Mouse (Mus musculus) brain, embryonic 14.5 days (tissue): ENCODE data around the gene Ltbp3. TPM values are rescaled to one million over a fixed set of nuclear protein-coding genes. Genes with fewer than 3 reads are reported as not detected.
A peak's percentile ranks its signal among the peaks of the same experiment; 100 is the strongest.

Source experiments
- DNase-seq: peaks from one replicate; pipeline ENCODE4 v3.0.0-alpha.2; 2011; ENCODE audit warnings: low read depth
- CTCF ChIP-seq: fragments of 200-500 bp; IDR thresholded peaks from 2 replicates; pipeline ENCODE4 v1.5.1; 2012; ENCODE audit warnings: inconsistent platforms, mild to moderate bottlenecking, moderate library complexity, borderline replicate concordance; ENCODE audit not compliant: insufficient read depth, insufficient read length; ENCODE audit errors: extremely low read depth
- POLR2A ChIP-seq: fragments of 200-500 bp; IDR thresholded peaks from 2 replicates; pipeline ENCODE4 v1.6.1; 2012; ENCODE audit warnings: mild to moderate bottlenecking, inconsistent platforms, borderline replicate concordance; ENCODE audit not compliant: poor library complexity, insufficient read depth, insufficient read length, severe bottlenecking; ENCODE audit errors: extremely low read depth
- polyA plus RNA-seq: library from polyadenylated mRNA; depleted of rRNA; stranded (reverse); fragments of >200 nt; gene quantifications from 2 replicates; pipeline ENCODE4 v1.2.3, GENCODE M21; 2012

Gene Ltbp3
- polyA plus RNA-seq, 1 experiment = 52.1 TPM

GRCm38 (mm10) chr19:5741641-5742240 is 1.0 kb downstream of the Ltbp3 start:
- DNase-seq = peak; percentile 90
- TF ChIP-seq POLR2A = peak; percentile 68
- no peak for TF ChIP-seq CTCF

- peak; percentile 39 for DNase-seq
These were observed 1.5 kb downstream of the Ltbp3 start for GRCm38 (mm10) chr19:5742241-5742641.

GRCm38 (mm10) chr19:5743576-5743975 is 2.9 kb downstream of the Ltbp3 start:
- DNase-seq = no peak
- TF ChIP-seq CTCF (no peak), POLR2A (no peak)

More at GRCm38 (mm10) chr19:5742241-5742641, 1.5 kb downstream of the Ltbp3 start:
- TF ChIP-seq CTCF (no peak), POLR2A (no peak)

GRCm38 (mm10) chr19:5745756-5746710 is 5.3 kb downstream of the Ltbp3 start:
- TF ChIP-seq POLR2A (no peak), CTCF (no peak)
- DNase-seq = peak; percentile 34

GRCm38 (mm10) chr19:5746907-5747363 is 6.2 kb downstream of the Ltbp3 start:
- TF ChIP-seq POLR2A (no peak), CTCF (no peak)
- no peak for DNase-seq

- DNase-seq = no peak
- TF ChIP-seq POLR2A = no peak
- TF ChIP-seq CTCF = no peak
These were observed 8.8 kb downstream of the Ltbp3 start for GRCm38 (mm10) chr19:5749476-5749875.

GRCm38 (mm10) chr19:5750951-5751350 is 10.2 kb downstream of the Ltbp3 start:
- DNase-seq = no peak
- TF ChIP-seq POLR2A (no peak), CTCF (no peak)

- peak; percentile 64 for DNase-seq
- TF ChIP-seq CTCF (no peak), POLR2A (no peak)
These were observed 11.0 kb downstream of the Ltbp3 start for GRCm38 (mm10) chr19:5751742-5752141.

- TF ChIP-seq POLR2A (no peak), CTCF (no peak)
- peak; percentile 32 for DNase-seq
These were observed 15.7 kb downstream of the Ltbp3 start for GRCm38 (mm10) chr19:5756321-5756985.

- TF ChIP-seq POLR2A (no peak), CTCF (no peak)
- DNase-seq = peak; percentile 24
These were observed 16.4 kb downstream of the Ltbp3 start for GRCm38 (mm10) chr19:5756991-5757636.
